Mouse (Mus musculus): ENCODE measurements around the gene Dgke. TPM values are rescaled to one million over a fixed set of nuclear protein-coding genes. Genes with fewer than 3 reads are reported as not detected.
A peak's percentile ranks its signal among the peaks of the same experiment; 100 is the strongest.

Gene Dgke
- polyA plus RNA-seq, 1 experiment from 2014 or later, result 5.5 TPM

DNA sequence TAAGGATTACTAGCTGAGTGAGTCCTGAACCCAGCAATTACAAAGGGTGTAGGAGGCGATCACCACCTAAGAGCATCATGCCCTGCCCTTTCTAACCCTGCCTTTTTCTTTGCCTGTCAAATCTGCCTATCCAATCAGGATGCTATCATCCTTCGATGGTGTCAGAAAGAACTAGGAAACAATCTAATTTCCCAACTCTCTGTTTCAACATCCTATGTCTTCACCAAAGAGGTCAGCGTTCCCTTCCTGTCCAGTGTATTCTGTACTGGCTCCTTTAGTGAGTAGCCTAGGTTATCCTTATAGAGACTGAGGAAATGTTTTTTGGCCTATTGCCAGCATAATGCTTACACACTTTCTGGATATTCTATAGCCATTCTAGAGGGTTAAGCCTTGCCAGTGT lies 31.1 kb downstream of the Dgke start:
- Histone ChIP-seq H3K36me3 (peaks cover 35% of the 10 kb centered on the region), H3K27ac (no peak overlapping the region), H3K4me2 (no peak overlapping the region), H3K27me3 (no peaks in the 10 kb centered on the region), H3K4me1 (replicated peaks) (no peaks in the 10 kb centered on the region), H3K9me3 (no peaks in the 10 kb centered on the region), H3K9ac (replicated peaks) (no peak overlapping the region), H3K4me3 (replicated peaks) (no peak overlapping the region)
- no peak for ATAC-seq (ENCODE audit: insufficient number of reproducible peaks, insufficient read depth, low FRiP score, low TSS enrichment, low read depth)
- 85% methylated on average over 3 of the region's 3 CpGs for WGBS

DNA sequence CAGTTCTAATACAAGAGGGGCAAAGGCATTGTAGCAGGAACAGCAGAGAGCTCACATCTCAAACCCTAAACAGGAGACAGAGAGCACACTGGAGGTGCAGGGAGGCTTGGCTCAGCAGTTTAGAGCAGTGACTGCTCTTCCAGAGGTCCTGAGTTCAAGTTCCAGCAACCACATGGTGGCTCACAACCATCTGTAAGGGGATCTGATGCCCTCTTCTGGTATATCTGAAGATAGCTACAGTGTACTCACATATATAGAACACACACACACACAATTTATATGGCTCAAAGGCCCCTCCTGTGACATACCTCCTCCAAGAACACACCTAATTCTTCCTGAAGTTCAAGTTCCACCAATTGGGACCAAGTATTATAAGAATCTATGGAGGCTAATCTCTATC lies 32.1 kb downstream of the Dgke start:
- no peak for ATAC-seq (ENCODE audit: insufficient number of reproducible peaks, insufficient read depth, low FRiP score, low TSS enrichment, low read depth)

DNA sequence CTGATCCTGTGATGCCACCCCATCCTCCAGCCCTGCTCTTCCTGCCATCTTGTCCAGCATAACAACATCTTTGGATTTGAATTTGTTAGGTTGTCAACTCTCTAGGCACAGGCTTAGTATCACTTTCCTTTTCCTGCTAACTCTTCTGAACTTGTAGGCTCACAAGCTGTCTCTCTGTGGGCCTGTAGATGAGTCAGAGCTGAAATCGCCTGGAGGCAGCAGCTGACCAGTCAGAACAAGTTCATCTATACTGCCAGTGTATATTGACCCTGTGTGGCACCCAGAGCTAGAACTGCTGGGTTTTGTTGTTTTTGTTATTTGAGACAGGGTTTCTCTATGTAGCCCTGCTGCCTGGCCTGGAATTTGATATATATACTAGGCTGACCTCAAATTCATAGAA lies 35.5 kb downstream of the Dgke start:
- Histone ChIP-seq H3K9me3 (no peaks in the 10 kb centered on the region), H3K4me3 (replicated peaks) (no peak overlapping the region), H3K27me3 (no peaks in the 10 kb centered on the region), H3K27ac (no peak overlapping the region), H3K4me1 (replicated peaks) (no peaks in the 10 kb centered on the region), H3K4me2 (no peak overlapping the region), H3K9ac (replicated peaks) (no peak overlapping the region), H3K36me3 (peaks cover 2% of the 10 kb centered on the region; the same call in 1 of the 2 replicates)
- WGBS, result 73% methylated on average over 1 of the region's 1 CpGs
- ATAC-seq (ENCODE audit: insufficient number of reproducible peaks, insufficient read depth, low FRiP score, low TSS enrichment, low read depth), result no peak

More for the DNA sequence above, 32.1 kb downstream of the Dgke start:
- Histone ChIP-seq H3K9me3 (no peaks in the 10 kb centered on the region), H3K4me3 (replicated peaks) (no peak overlapping the region), H3K4me2 (no peak overlapping the region), H3K4me1 (replicated peaks) (no peaks in the 10 kb centered on the region), H3K36me3 (peaks cover 25% of the 10 kb centered on the region), H3K9ac (replicated peaks) (no peak overlapping the region), H3K27me3 (no peaks in the 10 kb centered on the region), H3K27ac (no peak overlapping the region)

DNA sequence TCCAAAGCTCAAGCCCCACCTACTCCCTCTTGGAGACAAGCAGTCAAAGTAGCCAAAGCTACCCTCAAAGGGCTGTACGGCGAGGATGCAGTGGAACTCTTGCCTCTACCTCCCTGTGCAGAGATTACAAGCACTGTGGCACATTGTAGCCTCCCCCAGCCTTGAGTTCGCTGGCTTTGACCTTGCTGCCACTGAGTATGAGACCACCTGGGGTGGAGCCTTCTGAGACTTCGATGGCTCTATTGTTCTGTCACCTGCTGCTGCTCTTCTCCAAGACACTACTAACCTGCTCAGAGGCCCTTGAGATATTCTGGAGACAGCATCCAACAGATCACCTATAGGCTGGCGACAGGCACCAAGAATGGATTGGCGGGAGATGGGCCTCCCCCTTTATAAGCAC lies 36.1 kb downstream of the Dgke start:
- WGBS, result 86% methylated on average over 6 of the region's 6 CpGs
- ATAC-seq (ENCODE audit: insufficient number of reproducible peaks, insufficient read depth, low FRiP score, low TSS enrichment, low read depth), result no peak
- Histone ChIP-seq H3K9ac (replicated peaks) (no peak overlapping the region), H3K4me3 (replicated peaks) (no peak overlapping the region), H3K36me3 (no peaks in the 10 kb centered on the region), H3K4me2 (no peak overlapping the region), H3K27ac (no peak overlapping the region), H3K4me1 (replicated peaks) (no peaks in the 10 kb centered on the region), H3K27me3 (no peaks in the 10 kb centered on the region), H3K9me3 (no peaks in the 10 kb centered on the region)

DNA sequence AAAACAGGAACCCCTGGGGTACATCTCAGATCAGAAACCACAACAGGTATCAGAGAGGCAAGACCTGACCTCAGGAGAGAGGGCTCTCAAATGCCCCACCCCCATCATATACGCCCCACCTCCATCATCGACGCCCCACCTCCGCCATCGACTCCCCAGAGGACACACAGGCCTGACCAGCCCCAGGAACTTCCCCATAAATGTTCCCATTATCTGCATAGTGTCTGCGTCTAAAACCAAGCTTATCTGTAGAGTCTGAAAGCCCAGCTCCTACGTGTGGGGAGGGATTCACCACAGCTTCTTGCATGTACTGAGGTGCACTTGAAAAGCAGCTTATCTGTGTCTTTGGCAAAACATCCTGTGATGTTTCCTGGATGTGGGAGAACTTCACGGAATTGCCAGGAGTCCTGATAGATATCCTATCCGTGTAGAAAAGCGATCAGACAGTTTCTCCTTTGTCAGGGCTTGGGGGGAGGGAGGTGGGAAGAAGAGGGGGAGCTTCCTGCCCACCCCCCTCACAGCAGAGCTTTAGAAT lies 37.7 kb downstream of the Dgke start:
- Histone ChIP-seq H3K27me3 (no peaks in the 10 kb centered on the region), H3K27ac (no peak overlapping the region), H3K4me2 (no peak overlapping the region), H3K9me3 (no peaks in the 10 kb centered on the region), H3K4me1 (replicated peaks) (0 out of 2 replicates have a peak, but pooled peaks cover 8% of the 10 kb centered on the region), H3K36me3 (no peaks in the 10 kb centered on the region), H3K9ac (replicated peaks) (no peak overlapping the region), H3K4me3 (replicated peaks) (no peak overlapping the region)
- 55% methylated on average over 10 of the region's 10 CpGs for WGBS
- ATAC-seq (ENCODE audit: insufficient number of reproducible peaks, insufficient read depth, low FRiP score, low TSS enrichment, low read depth), result no peak

DNA sequence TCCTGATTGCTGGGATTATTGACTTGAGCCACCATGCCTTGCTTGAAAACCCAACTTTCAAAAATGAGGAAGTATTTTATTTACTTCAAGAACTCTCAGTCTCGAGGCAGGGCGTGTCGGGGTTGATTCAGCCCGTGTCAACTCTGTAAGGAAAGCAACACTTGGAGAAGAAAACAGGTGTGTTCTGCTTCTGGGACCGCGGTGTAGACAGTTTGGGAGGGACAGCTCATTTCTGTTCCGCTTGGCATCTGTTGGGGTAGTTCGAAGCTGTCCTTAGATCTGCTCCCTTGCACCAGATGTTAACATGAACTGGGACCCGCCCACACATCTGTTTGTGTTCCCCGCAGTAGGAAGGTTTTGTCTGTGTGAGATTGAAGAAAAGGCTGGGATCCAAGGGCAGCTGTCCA lies 38.7 kb downstream of the Dgke start:
- ATAC-seq (ENCODE audit: insufficient number of reproducible peaks, insufficient read depth, low FRiP score, low TSS enrichment, low read depth), result no peak

DNA sequence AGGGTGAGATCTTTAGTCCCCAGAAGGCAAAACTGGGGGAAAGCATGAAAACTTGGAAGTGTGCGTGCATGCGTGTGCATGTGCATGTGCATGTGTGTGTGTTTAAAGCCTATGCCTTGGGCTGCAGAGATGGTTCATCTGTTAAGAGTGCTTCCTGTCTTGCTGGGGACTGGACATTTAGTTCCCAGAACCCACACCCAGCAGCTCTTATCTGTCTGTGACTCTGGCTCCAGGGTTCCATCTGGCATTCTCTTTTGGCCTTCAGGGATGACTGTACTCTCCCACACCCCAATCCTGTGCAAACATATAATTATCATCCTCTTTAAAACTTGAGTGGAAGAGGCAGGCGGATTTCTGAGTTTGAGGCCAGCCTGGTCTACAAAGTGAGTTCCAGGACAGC lies 40.5 kb downstream of the Dgke start:
- H3K9me3 ChIP-seq, result no peaks in the 10 kb centered on the region
- no peak overlapping the region for H3K4me2 ChIP-seq
- no peaks in the 10 kb centered on the region for H3K36me3 ChIP-seq
- no peak overlapping the region for H3K4me3 ChIP-seq (replicated peaks)
- no peak overlapping the region for H3K27ac ChIP-seq
- H3K4me1 ChIP-seq (replicated peaks), result 0 out of 2 replicates have a peak, but pooled peaks cover 8% of the 10 kb centered on the region
- H3K27me3 ChIP-seq, result no peaks in the 10 kb centered on the region
- no peak for ATAC-seq (ENCODE audit: insufficient number of reproducible peaks, insufficient read depth, low FRiP score, low TSS enrichment, low read depth)
- H3K9ac ChIP-seq (replicated peaks), result no peak overlapping the region
- whole genome bisulfite sequencing, result 92% methylated on average over 3 of the region's 3 CpGs

More for the DNA sequence above, 38.7 kb downstream of the Dgke start:
- 77% methylated on average over 10 of the region's 10 CpGs for WGBS
- H3K4me3 ChIP-seq (replicated peaks), result no peak overlapping the region
- H3K4me1 ChIP-seq (replicated peaks), result 0 out of 2 replicates have a peak, but pooled peaks cover 8% of the 10 kb centered on the region
- H3K9ac ChIP-seq (replicated peaks), result no peak overlapping the region
- H3K27ac ChIP-seq, result no peak overlapping the region
- no peak overlapping the region for H3K4me2 ChIP-seq
- no peaks in the 10 kb centered on the region for H3K27me3 ChIP-seq
- no peaks in the 10 kb centered on the region for H3K9me3 ChIP-seq
- no peaks in the 10 kb centered on the region for H3K36me3 ChIP-seq

DNA sequence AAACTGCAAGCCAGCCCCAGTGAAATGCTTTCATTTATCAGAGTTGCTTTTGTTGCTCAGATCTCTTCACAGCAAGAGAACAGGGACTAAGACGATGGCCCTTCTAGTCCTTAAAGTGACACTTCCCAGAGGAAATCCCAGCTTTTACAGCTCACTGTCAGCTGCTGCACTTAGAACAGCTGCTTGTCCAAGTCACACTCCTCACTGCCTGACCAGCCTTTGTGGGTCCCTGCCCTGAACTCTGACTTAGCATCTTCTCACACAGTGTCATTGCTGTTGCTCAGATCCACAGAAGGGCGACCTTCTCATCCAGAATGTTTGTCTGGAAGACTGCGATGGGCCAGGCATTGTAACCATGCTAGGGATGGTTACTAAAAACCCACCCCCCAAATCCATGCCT lies 41.0 kb downstream of the Dgke start:
- ATAC-seq (ENCODE audit: insufficient number of reproducible peaks, insufficient read depth, low FRiP score, low TSS enrichment, low read depth), result no peak
- Histone ChIP-seq H3K4me1 (replicated peaks) (0 out of 2 replicates have a peak, but pooled peaks cover 8% of the 10 kb centered on the region), H3K9me3 (no peaks in the 10 kb centered on the region), H3K27ac (no peak overlapping the region), H3K4me2 (no peak overlapping the region), H3K4me3 (replicated peaks) (no peak overlapping the region), H3K36me3 (no peaks in the 10 kb centered on the region), H3K27me3 (no peaks in the 10 kb centered on the region), H3K9ac (replicated peaks) (no peak overlapping the region)
- WGBS, result 82% methylated on average over 3 of the region's 3 CpGs

DNA sequence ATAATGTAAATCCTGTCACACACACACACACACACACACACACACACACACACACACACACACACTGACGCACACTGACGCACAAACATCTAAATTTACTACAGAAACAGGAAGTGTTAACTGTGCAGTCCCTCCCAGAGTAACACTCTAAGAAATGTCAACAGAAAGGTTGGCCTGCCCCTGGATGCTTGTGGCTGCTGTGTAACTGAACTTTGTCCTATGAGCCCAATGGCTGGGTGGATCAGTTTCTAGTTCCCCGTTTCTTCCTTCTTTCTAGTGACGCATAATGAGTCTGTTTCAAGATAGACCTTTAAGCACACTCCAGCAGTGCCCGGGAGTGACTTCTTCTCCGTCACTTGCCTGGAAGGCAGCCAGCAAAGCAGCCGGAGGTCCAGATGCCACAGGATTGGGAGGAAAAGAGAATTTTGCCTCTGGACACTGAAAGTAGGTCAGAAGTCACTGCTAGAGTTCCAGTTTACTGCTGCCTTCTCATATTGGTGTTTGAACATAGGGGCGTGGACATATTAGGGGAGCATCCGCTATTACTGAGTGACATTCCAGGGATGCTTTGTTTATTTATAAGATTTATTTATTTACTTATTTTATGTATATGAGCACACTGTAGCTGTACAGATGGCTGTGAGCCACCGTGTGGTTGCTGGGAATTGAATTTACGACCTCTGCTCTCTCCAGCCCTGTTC lies 42.3 kb downstream of the Dgke start:
- Histone ChIP-seq H3K27ac (peak overlapping the region; percentile 23; the same call in 1 of the 2 replicates), H3K9me3 (no peaks in the 10 kb centered on the region), H3K36me3 (no peaks in the 10 kb centered on the region), H3K4me1 (replicated peaks) (0 out of 2 replicates have a peak, but pooled peaks cover 8% of the 10 kb centered on the region), H3K4me2 (no peak overlapping the region), H3K27me3 (no peaks in the 10 kb centered on the region), H3K9ac (replicated peaks) (no peak overlapping the region), H3K4me3 (replicated peaks) (no peak overlapping the region)
- ATAC-seq (ENCODE audit: insufficient number of reproducible peaks, insufficient read depth, low FRiP score, low TSS enrichment, low read depth), result no peak
- 60% methylated on average over 11 of the region's 11 CpGs for WGBS

DNA sequence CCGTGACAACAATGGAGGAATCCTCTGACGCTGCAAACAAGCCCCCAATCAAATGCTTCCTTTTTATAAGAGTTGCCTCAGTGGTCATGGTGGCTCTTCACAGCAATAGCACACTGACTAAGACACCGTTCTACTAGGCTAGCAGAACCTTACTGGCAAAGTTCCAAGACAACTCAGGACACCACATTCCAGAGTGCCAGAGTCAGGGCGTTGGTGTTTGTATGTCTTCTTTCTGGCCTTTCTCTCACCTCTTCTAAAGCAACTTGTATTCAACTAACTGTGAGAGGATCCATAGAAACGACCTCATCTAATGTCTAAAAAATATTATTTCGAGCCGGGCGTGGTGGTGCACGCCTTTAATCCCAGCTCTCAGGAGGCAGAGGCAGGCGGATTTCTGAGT lies 43.2 kb downstream of the Dgke start:
- Histone ChIP-seq H3K9ac (replicated peaks) (no peak overlapping the region), H3K27me3 (no peaks in the 10 kb centered on the region), H3K4me3 (replicated peaks) (no peak overlapping the region), H3K9me3 (no peaks in the 10 kb centered on the region), H3K4me2 (no peak overlapping the region), H3K27ac (no peak overlapping the region), H3K4me1 (replicated peaks) (0 out of 2 replicates have a peak, but pooled peaks cover 8% of the 10 kb centered on the region), H3K36me3 (no peaks in the 10 kb centered on the region)
- 79% methylated on average over 10 of the region's 10 CpGs for WGBS
- ATAC-seq (ENCODE audit: insufficient number of reproducible peaks, insufficient read depth, low FRiP score, low TSS enrichment, low read depth), result no peak

DNA sequence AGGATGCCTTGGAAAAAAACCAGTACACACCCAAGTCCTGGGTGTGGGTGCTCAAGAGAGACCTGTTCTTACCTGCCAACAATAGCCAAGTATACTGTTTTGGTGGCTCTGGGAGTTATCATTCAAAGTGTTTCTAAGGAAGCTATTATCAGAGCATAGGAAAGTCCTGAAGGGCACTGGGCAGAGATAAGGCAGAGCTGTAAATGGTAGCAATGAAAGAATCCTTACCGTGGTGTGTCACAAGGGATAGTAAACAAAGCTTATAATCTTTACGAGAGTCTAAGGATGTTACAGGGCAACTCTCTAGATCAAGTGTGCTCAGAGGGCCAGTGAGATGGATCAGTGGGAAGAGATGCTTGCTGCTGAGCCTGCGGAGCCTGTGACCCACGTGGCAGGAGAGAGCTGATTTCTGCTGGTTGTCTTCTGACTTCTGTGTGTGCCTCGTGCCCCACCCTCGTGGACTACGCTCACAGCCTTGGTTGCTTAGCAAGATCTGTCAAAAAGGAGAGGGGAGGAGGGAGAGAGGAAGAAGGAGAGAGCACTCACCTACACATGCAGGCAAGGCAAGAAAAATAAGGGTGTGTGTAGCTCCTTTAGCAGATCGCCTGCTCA lies 44.4 kb downstream of the Dgke start:
- Histone ChIP-seq H3K36me3 (no peaks in the 10 kb centered on the region), H3K9me3 (no peaks in the 10 kb centered on the region), H3K4me1 (replicated peaks) (0 out of 2 replicates have a peak, but pooled peaks cover 8% of the 10 kb centered on the region), H3K27me3 (no peaks in the 10 kb centered on the region), H3K9ac (replicated peaks) (no peak overlapping the region; the same call in 1 of the 2 replicates), H3K4me3 (replicated peaks) (no peak overlapping the region), H3K27ac (no peak overlapping the region), H3K4me2 (no peak overlapping the region)
- WGBS, result 59% methylated on average over 8 of the region's 8 CpGs
- ATAC-seq (ENCODE audit: insufficient number of reproducible peaks, insufficient read depth, low FRiP score, low TSS enrichment, low read depth), result no peak

Data from limb, embryonic 12.5 days (tissue).